10 mouse cellular contexts compared by ENCODE assay signal in genomic region chr2:74152534-74153246, GRCm38 (mm10).
A peak's percentile ranks its signal among the peaks of the same experiment; 100 is the strongest.
DNase-seq lines count a peak whose midpoint lies in the region; ATAC-seq and TF ChIP-seq lines count a peak whose summit lies in the region.
"Had no signal": no experiment of that assay in that cellular context is flagged by ENCODE, and none has a peak within 500 bp of the region (broad histone marks: within the 10 kb centered on the region; RNA-seq: fewer than 3 reads in every experiment).

No protein-coding gene starts in this region.

- no peak overlapping the region for H3K27ac ChIP-seq in CH12.LX (ENCODE audit: insufficient read depth, low read depth)
- peak overlapping the region; percentile 56 for H3K27ac ChIP-seq in forebrain, embryonic 15.5 days (replicated peaks)
- H3K27ac ChIP-seq in midbrain, embryonic 11.5 days (ENCODE audit: low read depth, low read length), result no peak overlapping the region; the same call in 1 of the 2 replicates

- no peaks in the 10 kb centered on the region for H3K9me3 ChIP-seq in CH12.LX (replicated peaks; ENCODE audit: low read length)
- H3K9me3 ChIP-seq in forebrain, embryonic 15.5 days, result no peaks in the 10 kb centered on the region
- H3K9me3 ChIP-seq in midbrain, embryonic 11.5 days (ENCODE audit: control insufficient read depth, low read length), result no peaks in the 10 kb centered on the region

- no peaks in the 10 kb centered on the region for H3K79me2 ChIP-seq in CH12.LX (replicated peaks; ENCODE audit: control insufficient read depth, extremely low read depth, insufficient read depth, poor library complexity, severe bottlenecking)

- H3K9ac ChIP-seq in CH12.LX (ENCODE audit: insufficient read depth, low read depth), result no peak overlapping the region
- H3K9ac ChIP-seq in forebrain, embryonic 15.5 days (replicated peaks), result no peak overlapping the region
- H3K9ac ChIP-seq in midbrain, embryonic 11.5 days (ENCODE audit: low read length), result 0 out of 2 replicates have a peak overlapping the region, but pooled peaks have one; percentile 18

- peak overlapping the region; percentile 22; the same call in 1 of the 2 replicates for H3K4me2 ChIP-seq in CH12.LX (ENCODE audit: insufficient read depth, low read depth, poor library complexity, severe bottlenecking)
- H3K4me2 ChIP-seq in forebrain, embryonic 15.5 days (replicated peaks), result peak overlapping the region; percentile 4
- H3K4me2 ChIP-seq in midbrain, embryonic 11.5 days, result no peak overlapping the region; the same call in 1 of the 2 replicates

- H3K36me3 ChIP-seq in CH12.LX (replicated peaks in 1 of 2; ENCODE audit: control insufficient read depth in 1 of 2, insufficient read depth in 1 of 2, low read length in 1 of 2), result no peaks in the 10 kb centered on the region
- no peaks in the 10 kb centered on the region for H3K36me3 ChIP-seq in forebrain, embryonic 15.5 days
- no peaks in the 10 kb centered on the region for H3K36me3 ChIP-seq in midbrain, embryonic 11.5 days (ENCODE audit: control insufficient read depth, insufficient read depth, low read length)

- H3K27me3 ChIP-seq in CH12.LX (replicated peaks), result no peaks in the 10 kb centered on the region
- H3K27me3 ChIP-seq in forebrain, embryonic 15.5 days, result no peaks in the 10 kb centered on the region
- no peaks in the 10 kb centered on the region for H3K27me3 ChIP-seq in midbrain, embryonic 11.5 days (ENCODE audit: control insufficient read depth, insufficient read depth, low read length)

- dilution Hi-C loops in CH12.LX (cut with MboI; ENCODE audit: extremely low pct_ligation_motif_present, extremely low pct_unique_long_range_greater_than_20kb, low sequenced_read_pairs), result no loop called here

- in situ Hi-C loops in CH12.LX (cut with MboI; ENCODE audit: low pct_ligation_motif_present, low pct_unique_long_range_greater_than_20kb, low sequenced_read_pairs), result no loop called here

- no peak for TF ChIP-seq CTCF in CH12.LX (conservative IDR thresholded peaks at IDR 0.05 in 1 of 2, IDR thresholded peaks at IDR 0.05 in 1 of 2; ENCODE audit: low read depth in 2 of 2, low read length in 2 of 2)

- TF ChIP-seq EP300 in CH12.LX (IDR thresholded peaks at IDR 0.05; ENCODE audit: low read length), result no peak

- H3K4me3 ChIP-seq in CH12.LX (replicated peaks in 1 of 3; ENCODE audit: low read depth in 2 of 3, low read length in 2 of 3, poor library complexity in 1 of 3), result no peak overlapping the region
- no peak overlapping the region for H3K4me3 ChIP-seq in forebrain, embryonic 15.5 days
- no peak overlapping the region for H3K4me3 ChIP-seq in midbrain, embryonic 11.5 days (ENCODE audit: low read depth, low read length)

- peaks cover 3 to 6% of the 10 kb centered on the region in 2 experiments; a peak in 3 of 4 replicates for H3K4me1 ChIP-seq in CH12.LX (ENCODE audit: control insufficient read depth in 1 of 2, insufficient read depth in 2 of 2)
- peaks cover 29% of the 10 kb centered on the region for H3K4me1 ChIP-seq in forebrain, embryonic 15.5 days
- H3K4me1 ChIP-seq in midbrain, embryonic 11.5 days (ENCODE audit: control insufficient read depth, insufficient read depth, low read length), result peaks cover 10% of the 10 kb centered on the region

- TF ChIP-seq RAD21 in CH12.LX (IDR thresholded peaks at IDR 0.05; ENCODE audit: low read depth, low read length), result no peak

- WGBS in forebrain, embryonic 15.5 days, result 5% methylated on average over 8 of the region's 8 CpGs
- WGBS in midbrain, embryonic 11.5 days, result 38% methylated on average over 8 of the region's 8 CpGs

- ATAC-seq in forebrain, embryonic 15.5 days (replicated peaks), result peak; percentile 92
- peak; percentile 84 for ATAC-seq in midbrain, embryonic 11.5 days (ENCODE audit: low FRiP score)
- ATAC-seq in inflammation-experienced regulatory T-cells, adult 6 months, result no peak

- no peak for TF ChIP-seq POLR2A in CH12.LX (IDR thresholded peaks at IDR 0.05; ENCODE audit: low read depth, low read length)

- no peak for DNase-seq in CH12.LX (ENCODE audit: extremely low read depth)
- DNase-seq in brain, adult 2 months (ENCODE audit: low read depth, low spot score), result peak; percentile 24
- peak; percentile 87 for DNase-seq in midbrain, embryonic 11.5 days (ENCODE audit: low spot score, missing footprints)
- DNase-seq in thymus, postnatal 0 days (ENCODE audit: low spot score), result no peak
- DNase-seq in kidney, adult 9 months, result no peak
- DNase-seq: cerebellum, adult 9-11 months; kidney, postnatal 25 days; thymus, postnatal 36 days had no signal

TF ChIP-seq in CH12.LX, 34 proteins besides CTCF, POLR2A, EP300 and RAD21:
- TF ChIP-seq MEF2A (IDR thresholded peaks at IDR 0.05; ENCODE audit: borderline replicate concordance, low read depth, low read length) (no peak), ZNF384 (IDR thresholded peaks at IDR 0.05; ENCODE audit: low read depth, low read length) (no peak), MXI1 (IDR thresholded peaks at IDR 0.05; ENCODE audit: low read depth, low read length) (no peak), TBP (conservative IDR thresholded peaks at IDR 0.05; ENCODE audit: low read depth, low read length) (no peak), PAX5 (IDR thresholded peaks at IDR 0.05; ENCODE audit: low read length) (no peak), E2F4 (IDR thresholded peaks at IDR 0.05; ENCODE audit: insufficient replicate concordance, low read depth, low read length) (no peak), USF1 (IDR thresholded peaks at IDR 0.05; ENCODE audit: low read depth, low read length) (no peak), RCOR1 (conservative IDR thresholded peaks at IDR 0.05; ENCODE audit: low read depth, low read length) (no peak), MAZ (IDR thresholded peaks at IDR 0.05; ENCODE audit: low read depth, low read length) (no peak), SMC3 (IDR thresholded peaks at IDR 0.05; ENCODE audit: low read depth, low read length) (no peak), CHD1 (IDR thresholded peaks at IDR 0.05; ENCODE audit: low read depth, low read length) (no peak), GABPA (IDR thresholded peaks at IDR 0.05; ENCODE audit: insufficient replicate concordance, low read depth, low read length) (no peak), UBTF (IDR thresholded peaks at IDR 0.05; ENCODE audit: low read depth, low read length) (no peak), TCF12 (IDR thresholded peaks at IDR 0.05; ENCODE audit: low read depth, low read length) (no peak), ZMIZ1 (IDR thresholded peaks at IDR 0.05; ENCODE audit: low read depth, low read length) (no peak), SIN3A (IDR thresholded peaks at IDR 0.05; ENCODE audit: low read length) (no peak), JUN (IDR thresholded peaks at IDR 0.05; ENCODE audit: insufficient read depth, low read depth, low read length) (no peak)

Comparison
In these comparisons a context has a peak if more than half of its experiments do, and no peak if none do; other contexts are left out.
1. DNase-seq: peak in brain, adult 2 months (single experiment) and midbrain, embryonic 11.5 days (single experiment); none in CH12.LX (single experiment), thymus, postnatal 0 days (single experiment) and kidney, adult 9 months (single experiment).